Mouse (Mus musculus) spleen, postnatal 14 days (tissue): Measurements from ENCODE around the gene Bbs12.

Experiments used
- DNase-seq, 2 experiments: peaks; one replicate each; pipeline ENCODE4 v3.0.0; 2021 to 2022; ENCODE audit warnings: low spot score in 2 of 2

Gene Bbs12

DNA sequence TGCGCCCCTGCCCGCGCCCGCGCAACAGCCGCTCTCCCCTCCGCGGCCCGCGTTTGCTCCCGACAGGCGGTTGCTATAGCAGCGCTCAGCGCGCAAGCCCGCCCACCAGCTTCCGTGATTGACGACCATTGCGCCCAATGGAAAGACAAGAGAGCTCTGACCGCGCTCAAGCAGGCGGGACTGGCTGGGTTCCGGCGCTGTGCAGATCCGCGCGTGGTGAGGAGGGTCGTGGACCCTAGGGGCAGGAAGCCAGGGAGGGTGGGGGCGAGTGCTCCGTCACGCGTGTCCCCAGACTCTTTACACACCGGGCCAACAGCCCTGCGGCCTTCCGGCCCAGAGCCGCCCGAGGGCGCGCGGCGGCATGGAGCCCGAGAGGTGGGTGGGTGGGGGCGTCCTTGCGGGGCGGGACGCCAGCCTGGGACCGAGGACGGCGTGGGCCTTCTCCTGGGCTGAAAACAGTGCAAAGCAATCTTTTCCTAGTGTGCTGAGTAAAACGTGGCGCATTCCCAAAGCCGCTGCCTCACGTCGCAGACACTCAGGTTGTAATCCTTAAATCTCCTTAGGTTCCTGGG, at the start of gene Bbs12, which contains the start of gene Cetn4:
TSS of gene Bbs12 (plus strand) at position 185 of the 572 bp plus-strand sequence.
TSS of gene Cetn4 (minus strand) at position 339 of the 572 bp plus-strand sequence.
- peak; percentile 96 for DNase-seq

DNA sequence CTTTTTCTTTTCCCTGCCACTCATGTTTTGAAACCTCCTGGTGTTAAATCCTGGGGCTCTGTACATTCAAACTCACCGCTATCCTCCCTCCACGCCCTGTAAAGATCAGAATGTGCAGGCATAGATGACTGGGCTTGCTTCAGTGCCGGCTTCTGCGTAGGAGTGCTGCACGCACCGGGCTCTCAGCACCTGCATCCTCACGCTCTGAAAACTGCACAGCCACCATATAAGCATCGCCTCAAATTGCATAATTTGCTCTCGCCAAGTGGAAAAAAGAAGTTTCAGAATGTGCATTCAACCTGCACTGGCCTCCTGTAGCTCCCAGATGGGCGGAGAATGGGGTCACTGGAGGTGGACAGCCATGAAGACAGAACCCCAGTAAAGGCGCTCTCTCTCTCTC, 44.0 kb upstream of the Bbs12 start:
- no peak for DNase-seq

DNA sequence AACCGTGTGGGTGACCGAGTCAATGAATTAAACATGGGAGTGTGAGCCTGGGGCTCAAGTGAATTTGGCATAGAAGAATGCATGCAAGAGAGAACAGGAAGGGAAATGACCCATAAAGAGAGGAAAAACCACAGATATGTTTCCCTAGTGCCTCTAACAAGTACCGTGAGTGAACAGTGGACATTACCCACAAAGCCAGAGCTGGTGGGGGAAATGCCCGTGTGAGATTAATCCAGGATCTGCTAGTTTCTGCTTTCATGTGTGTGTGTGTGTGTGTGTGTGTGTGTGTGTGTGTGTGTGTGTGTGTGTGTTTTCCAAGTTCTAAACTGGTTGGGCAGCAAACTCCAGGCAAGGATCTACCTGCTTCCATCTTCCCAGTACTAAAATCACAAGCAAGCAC, 42.4 kb upstream of the Bbs12 start:
- DNase-seq, result no peak

DNA sequence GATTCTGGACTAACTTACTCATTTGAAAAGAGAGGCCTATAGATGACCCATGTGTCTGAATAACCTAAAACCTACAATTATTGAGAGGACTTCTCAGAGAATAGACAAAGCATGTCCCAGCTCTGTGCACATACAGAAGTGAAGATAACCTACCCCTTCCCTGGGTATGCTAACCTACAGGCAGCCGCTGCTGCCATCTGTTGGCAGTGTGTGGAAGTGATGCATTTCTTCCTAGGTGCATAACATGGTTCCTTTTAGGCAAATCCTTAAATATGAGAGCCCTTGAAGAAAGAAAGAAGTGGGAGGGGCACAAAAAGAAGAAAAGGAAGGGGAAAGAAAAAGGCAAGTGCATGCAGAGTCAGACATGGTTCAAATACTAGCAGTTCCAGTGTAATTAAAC, 41.1 kb upstream of the Bbs12 start:
- peak in 1 of 2 experiments; percentile 50 for DNase-seq

DNA sequence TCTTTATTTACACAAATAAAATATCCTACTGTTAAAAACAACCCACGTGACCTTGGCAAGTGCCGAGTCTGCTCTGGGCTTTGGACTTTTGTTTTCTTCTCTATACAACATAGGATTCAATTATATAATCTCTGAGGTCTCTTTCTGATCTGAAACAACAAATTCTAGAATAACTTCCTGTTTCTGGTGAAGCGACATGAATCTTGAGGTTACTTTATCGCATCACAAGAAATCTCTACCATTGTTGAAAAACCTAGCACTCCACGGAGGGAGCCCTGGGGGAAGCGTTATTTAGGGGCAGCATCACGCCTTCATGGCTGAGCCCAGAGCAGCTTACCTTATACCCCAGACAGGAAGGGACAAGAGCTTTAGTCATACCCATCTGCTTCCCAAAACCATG, 39.3 kb upstream of the Bbs12 start:
- DNase-seq, result no peak

DNA sequence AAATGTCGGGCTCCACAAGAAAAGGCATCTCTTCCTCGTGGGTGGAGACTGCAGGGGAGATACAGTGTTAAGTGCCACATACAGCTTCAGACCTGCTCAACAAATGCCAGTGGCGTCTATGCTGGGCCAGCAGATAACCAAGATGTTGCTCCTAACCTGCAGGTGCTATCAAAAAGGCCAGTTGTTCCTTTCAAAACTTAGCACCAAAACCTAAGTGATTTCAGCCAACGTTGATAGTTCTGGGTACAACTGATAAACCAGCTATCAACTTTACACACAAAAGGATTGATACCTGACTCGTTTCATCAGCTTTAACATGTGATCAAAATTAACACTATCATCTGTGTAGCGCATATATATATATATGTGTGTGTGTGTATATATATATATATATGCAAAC, 37.7 kb upstream of the Bbs12 start:
- no peak for DNase-seq

DNA sequence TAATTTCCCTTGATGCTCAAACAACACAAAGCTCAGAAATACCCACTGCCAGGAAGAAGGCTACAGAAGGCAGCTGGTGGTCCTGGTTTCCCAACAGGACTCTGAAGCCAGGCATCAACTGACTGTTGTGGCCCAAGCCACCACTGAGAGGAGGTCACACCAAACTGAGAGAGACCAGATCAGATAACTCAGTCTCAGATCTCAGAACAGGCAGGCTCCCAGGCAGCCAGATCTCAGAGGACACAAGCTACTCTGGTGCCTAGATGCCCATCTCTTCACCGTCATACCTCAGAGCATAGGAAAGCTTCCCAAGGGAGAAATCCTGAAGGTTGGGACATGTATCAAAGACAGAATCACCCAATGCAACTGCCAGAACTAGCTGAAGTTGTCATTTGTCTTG, 32.1 kb upstream of the Bbs12 start:
- DNase-seq, result no peak

DNA sequence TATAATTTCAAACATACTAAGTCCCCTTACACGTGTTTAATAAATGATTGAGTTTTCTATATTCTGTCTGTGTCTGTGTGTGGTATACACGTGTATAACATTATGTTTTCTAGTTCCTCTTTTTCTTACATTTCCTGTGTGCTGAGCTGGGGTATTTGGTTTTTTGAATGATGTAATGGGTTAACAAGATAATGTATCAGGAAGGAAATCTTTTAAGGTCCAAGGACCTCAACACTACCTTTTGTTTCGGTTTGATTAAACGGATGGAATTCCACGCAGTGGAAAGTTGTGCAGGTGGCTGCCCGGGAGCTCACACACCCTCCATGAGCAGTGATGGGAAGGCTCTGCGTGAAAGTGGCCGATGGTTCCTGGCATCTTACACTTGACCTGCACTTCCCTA, 31.5 kb upstream of the Bbs12 start:
- DNase-seq, result no peak

DNA sequence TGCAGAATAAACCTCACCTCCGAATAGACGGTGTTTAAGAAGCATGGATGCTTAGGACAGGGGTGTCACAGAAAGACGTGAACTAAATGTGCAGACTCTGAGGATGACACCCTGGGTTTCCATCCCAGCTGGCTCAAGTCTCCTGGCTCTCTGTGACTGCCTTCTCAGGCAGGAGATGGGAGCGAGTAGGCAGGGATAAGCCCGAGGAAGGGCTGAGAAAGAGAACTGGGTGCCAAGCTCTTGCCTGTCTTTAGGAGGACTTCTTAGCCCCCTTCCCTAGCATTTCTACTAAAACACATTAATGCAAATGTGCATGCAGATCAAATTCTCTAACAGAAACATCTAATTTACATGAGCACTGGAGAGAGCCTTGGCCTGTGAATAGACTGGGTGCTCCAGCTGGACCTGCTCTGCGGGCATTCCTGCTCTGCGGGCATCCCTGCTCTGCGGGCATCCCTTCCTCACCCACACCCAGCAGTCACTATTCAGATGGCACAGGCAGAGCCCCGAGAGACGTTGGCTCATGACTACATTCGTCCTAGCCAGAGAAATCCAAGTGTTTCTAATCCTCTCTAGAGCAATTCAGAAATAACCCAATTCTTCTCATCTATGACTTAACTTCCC, 29.9 kb upstream of the Bbs12 start:
- no peak for DNase-seq

DNA sequence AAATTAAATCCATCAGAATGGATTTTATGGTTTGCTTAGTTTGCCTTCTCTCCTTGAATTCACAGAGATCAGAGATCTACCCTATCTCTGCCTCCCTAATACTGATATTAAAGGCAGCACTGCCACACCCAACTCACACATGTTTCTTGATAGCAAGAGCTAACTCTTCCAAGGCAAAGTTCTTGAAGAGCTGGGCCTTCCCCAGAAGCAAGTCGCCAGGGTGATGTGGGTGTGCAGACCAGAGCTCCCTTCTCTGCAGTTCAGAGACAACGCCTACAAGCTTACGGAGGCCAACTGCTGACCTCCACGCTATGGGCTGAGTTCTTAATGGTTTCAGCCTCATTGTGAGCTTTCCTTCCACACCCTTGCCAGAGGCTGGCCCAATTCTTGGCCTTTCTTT, 29.1 kb upstream of the Bbs12 start:
- no peak for DNase-seq

DNA sequence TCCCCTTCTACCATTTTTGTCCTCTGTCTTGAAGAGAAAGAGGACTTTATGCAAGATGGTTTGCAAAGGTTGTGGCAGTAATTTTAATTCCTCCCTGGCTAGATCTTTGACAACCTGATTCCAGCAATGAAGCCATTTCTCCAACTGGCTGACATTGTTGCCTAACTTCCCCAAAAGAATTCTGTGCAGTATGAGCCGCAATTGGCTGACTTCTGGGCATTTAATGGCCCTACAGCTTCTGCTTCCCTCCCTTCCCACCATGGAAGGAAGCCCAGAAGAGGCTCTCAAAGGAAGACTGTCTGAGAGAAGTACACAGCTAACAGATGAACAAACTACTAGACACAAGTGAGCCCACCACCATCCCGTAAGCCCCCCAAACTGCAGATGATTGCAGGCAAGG, 23.1 kb upstream of the Bbs12 start:
- no peak for DNase-seq

DNA sequence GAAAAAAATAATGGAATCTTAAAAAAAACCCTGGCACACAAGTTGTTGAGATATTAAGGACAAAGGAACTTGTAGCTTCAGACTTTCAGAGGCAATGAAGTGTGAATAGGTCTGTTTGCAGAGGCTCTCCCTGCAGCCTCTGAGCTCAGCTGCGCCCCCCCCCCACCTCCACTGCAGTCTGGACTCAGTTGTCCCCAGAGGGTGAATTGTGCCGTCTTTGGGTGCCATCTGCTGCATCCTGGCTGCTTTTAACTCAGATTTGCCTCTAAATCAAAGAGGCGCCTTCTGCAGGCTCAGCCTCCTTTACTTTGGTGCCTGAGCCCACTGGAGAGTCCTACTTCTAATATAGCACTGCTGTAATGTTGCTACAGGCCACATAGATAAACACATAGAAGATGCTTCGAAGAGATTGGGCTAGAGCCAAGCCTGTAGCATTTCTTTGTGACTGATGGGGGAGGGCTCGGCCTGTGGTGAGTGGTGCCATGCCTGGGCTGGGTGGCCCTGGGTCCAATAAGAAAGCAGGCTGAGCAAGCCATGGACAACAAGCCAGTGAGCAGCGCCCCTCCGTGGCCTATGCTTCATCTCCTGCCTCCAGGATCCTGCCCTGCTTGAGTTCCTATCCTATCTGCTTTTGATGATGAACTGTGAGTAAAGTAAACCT, 21.3 kb upstream of the Bbs12 start:
- DNase-seq, result no peak

DNA sequence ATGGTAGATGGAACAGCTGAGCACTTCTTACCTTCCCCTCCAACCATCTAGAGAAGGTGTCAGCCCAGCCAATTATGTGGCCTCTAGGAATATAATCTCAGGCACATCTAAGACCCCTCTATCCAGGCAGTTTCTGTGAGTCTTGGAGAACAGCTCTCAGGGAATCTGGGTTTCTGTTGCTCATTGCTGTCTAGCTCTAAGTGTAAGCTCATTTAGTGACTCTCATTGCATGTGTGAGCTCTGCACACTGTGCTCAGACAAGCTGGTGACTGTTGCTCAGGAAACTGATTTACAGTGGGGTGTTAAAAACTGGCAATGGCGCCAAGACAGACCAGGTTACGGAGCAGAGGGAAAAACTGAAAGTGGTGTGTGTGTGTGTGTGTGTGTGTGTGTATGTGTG, 20.4 kb upstream of the Bbs12 start:
- no peak for DNase-seq

DNA sequence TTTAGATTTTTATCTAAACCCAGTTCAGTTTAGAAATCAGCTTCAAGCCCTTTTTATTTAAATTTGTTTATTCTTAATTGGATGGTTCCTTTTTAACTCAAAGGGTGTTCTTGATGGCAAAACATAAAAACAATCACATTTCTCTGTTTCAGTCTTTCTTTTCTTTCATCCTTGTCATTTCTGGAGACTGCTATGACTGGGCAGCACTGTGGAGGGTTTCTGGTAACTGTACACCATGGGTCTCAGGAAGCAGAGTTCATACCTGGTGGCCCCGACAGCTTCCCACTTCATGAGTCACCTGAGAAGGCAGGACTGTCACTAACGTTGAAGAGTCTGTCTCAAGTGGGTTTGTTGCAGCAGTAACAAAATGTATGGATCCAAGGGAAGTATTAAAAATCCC, 19.7 kb upstream of the Bbs12 start:
- DNase-seq, result no peak

DNA sequence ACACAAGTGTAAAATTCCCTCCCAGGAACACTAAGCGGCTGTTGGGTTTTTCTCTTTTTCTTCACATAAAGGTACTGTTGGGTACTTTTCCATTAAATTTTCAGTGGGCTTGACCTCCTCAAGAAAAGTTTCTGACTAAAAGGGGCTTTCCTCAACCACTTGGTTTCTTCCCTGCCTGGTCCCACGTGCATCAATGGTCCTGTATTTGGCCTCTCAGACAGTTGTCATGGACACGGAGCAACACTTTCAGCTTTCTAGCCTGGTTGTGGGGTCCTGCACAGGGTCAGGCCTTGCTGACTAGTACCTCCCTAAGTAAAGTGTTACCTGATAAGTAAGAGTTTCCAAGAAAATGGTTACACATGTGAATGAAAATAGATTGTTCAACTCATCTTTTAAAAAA, 12.9 kb upstream of the Bbs12 start:
- DNase-seq, result no peak

DNA sequence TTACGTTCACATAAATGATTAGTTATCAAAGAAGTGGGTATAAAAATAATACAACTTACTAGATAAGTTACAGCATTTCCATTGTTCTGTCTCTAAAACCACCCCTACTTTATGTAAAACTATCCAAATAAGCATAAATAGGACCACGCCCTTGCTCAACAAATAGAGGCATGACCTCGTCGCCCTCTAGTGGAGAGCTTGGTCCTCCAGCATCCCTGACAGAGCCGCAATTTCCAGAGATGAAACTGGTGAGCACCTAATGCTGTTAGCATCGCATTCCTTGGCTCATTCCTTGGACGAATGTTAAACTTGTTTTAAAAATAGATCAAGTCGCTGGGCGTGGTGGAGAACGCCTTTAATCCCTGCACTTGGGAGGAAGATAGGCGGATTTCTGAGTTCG, 9.7 kb upstream of the Bbs12 start:
- peak; percentile 20 to 39 for DNase-seq

DNA sequence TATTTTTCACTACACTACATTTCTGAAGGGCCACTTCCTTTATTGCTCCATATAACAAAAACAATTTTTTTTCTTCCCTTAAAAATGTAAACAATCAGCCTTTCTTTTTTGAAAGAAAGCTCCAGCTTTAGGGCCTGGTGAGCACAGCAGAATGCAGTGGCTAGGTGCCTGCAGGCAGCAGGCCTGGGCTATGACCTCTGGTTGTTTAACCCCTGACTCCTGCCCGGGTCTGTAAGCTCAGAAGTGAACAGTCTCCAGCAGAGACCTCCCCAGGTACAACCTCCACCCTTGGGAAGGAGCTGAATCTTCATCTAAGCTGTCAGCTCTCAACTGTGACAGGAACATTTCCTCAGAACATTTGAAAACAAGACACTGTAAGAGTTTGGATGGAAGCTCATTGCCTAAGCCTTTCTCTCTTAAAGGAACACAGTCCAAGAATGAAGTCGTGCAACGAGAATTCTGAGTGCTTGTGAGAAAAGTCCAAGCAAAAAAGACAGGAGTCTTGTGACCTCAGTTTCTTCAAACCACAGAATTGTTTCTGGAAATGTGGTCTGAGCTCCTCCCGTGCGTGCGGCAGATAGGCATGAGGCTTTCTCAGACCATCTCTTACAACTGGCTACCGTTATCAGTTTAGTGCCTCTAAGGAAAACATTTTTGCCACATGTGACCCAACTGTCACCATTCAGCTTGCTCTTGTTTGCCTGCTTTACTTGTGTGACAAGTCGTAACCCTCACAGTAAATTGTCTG, 8.8 kb upstream of the Bbs12 start:
- no peak for DNase-seq

DNA sequence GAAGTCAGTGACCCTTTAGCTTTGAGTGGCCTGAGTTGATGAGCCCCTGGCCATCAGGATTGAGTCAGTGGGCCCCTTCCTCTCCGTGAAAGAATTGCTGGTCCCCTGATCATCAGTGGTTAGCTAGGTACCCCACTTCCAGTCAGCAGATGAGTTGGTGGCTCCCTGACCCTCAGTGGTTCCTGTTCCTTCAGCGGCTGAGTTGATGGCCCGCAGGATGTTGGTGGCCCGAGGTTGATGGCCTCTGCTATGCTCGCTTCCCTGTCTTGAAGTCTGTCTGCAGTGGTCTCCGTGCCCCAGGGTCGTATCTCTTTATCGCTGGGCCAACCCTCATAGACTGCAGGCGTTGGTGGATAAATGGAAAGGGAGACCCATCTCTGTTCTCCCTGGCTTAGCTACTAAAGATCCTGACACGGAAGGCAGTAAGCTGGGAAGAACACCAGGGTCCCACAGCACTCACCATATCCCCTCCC, 421 bp upstream of the Bbs12 start:
- DNase-seq, result no peak

DNA sequence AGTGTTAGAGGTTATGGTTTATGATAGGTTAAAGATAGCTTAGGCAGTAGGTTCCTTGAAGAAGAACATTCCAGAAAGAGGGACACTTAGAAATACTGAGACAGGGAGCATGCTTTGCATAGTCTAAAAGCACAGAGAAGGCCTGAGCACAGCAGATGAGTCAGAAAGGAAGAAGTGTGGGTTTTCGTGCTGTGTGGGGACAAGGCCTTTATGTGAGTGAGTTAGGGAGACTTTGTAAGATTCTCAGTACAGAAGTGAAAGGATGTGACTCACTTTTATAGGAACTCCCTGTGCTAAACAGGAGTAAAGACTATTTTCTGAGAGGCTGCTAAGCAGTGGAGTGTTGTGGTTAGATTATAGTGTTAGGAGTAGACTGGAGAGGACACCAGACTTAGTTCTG, 1.0 kb downstream of the Bbs12 start:
- no peak for DNase-seq

DNA sequence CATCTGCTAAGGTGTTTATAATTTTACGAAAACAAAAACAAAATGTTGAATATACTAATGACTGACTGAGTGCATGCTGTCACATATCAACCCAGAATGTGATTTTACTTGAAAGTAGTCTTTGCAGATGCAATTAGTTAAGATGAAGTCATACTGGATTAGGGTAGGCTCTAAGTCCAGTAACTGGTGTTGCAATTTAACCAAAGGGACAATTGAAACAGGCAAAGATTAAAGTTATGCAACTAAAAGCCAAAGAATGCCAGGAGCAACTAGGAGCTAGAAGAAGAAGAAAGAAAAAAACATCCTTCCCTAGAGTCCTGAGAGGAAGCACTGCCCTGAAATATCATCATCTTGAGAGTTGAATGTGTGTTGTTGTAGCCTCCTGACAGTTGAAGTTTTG, 3.9 kb downstream of the Bbs12 start:
- no peak for DNase-seq

DNA sequence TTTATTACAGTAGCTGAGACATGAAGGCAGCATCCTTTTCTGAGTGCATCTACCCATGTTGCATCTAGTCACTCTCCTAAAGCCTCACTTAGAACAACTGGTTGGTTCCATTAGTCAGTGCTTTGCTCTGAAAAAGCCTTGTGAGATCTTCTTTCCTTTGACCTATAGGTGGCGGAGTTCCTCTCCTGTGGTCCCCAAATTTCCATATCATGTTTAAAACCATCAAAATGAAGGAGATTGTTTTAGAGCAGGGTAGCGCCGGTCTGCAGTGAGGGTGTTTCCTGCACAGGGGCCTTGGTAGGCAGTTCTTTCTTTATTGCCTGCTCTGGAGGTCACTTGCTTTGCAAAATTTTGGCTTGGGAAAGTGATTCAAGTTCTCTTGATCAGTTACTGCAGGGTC, 12.0 kb downstream of the Bbs12 start:
- DNase-seq, result no peak

DNA sequence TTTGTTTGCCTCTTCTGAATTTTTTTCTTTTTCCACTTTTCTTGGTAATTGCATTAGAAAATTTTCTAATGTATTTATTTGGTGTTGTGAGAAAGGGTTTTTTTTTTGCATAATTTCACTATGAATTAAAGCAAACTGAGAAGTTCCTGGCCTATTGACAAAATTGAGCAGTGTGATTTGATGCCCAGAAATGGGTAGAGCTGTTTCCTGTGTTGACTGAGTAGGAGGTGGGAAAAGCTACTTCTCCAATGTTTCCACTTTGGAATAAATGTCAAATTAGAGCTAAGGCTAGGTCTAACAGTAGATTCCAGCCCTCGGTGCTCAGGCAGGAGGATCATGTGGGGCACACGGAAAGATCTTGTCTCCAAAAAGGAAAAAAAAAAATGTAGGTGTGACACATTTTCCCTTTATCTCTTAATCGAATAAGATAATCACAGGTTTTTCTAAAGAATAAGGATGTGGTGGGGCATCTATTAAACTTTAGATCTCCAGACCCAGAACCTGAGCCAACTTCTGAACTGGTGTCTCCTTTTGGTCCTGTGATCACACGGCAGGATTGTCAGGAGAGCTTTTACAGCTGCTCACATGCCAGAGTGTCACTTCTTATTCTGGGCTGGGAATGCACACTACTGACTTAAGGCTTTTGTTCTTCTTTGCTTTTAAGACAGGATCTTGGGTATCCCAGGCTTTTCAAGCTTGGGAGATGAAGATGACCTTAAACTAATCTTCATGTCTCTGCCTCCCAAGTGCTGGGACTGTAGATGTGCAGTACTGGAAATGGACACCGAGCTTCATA, 13.2 kb downstream of the Bbs12 start:
- no peak for DNase-seq
